Mouse (Mus musculus): ENCODE measurements around the gene Abca12. TPM values are rescaled to one million over a fixed set of nuclear protein-coding genes. Genes with fewer than 3 reads are reported as not detected.

Gene Abca12
- polyA plus RNA-seq, 1 experiment from 2014 or later = not detected

GRCm38 (mm10) chr1:71272077-71272476 lies 142.6 kb downstream of the Abca12 start:
- Histone ChIP-seq H3K27me3 (replicated peaks; ENCODE audit: control insufficient read depth, insufficient read depth, low read length) (no peaks in the 10 kb centered on the region), H3K27ac (ENCODE audit: low read depth, low read length) (no peak overlapping the region), H3K4me1 (replicated peaks; ENCODE audit: control insufficient read depth, insufficient read depth, low read length) (no peaks in the 10 kb centered on the region), H3K36me3 (ENCODE audit: control insufficient read depth, insufficient read depth, low read length) (no peaks in the 10 kb centered on the region), H3K4me2 (no peak overlapping the region), H3K9me3 (ENCODE audit: control insufficient read depth, low read length) (no peaks in the 10 kb centered on the region), H3K9ac (ENCODE audit: low read depth, low read length) (no peak overlapping the region), H3K4me3 (ENCODE audit: low read depth, low read length) (no peak overlapping the region)
- DNase-seq (ENCODE audit: low spot score) = no peak
- WGBS = 69% methylated on average over 8 of the region's 8 CpGs
- ATAC-seq (replicated peaks; ENCODE audit: low FRiP score) = no peak

DNA sequence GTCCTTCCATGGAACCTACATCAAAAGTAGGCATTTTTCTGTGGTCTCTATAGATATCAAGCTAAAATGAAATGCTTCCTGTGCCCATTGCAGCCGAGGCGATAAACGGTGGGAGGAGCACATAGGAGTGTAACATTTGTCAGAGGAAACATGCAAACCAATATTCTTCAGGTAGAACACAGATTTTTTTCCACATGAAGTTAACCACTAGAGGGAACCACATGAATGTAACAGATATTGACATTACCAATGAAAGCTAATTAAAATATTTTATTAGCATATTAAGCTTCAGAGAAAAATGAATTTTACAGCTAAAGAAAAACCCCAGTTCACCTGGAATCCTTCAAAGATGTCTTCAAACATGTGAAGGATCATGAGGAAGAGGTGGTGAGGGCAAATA lies 144.6 kb downstream of the Abca12 start:
- Histone ChIP-seq H3K27me3 (replicated peaks; ENCODE audit: control insufficient read depth, insufficient read depth, low read length) (no peaks in the 10 kb centered on the region), H3K4me3 (ENCODE audit: low read depth, low read length) (no peak overlapping the region), H3K4me1 (replicated peaks; ENCODE audit: control insufficient read depth, insufficient read depth, low read length) (no peaks in the 10 kb centered on the region), H3K9ac (ENCODE audit: low read depth, low read length) (no peak overlapping the region), H3K27ac (ENCODE audit: low read depth, low read length) (no peak overlapping the region), H3K36me3 (ENCODE audit: control insufficient read depth, insufficient read depth, low read length) (no peaks in the 10 kb centered on the region), H3K9me3 (ENCODE audit: control insufficient read depth, low read length) (no peaks in the 10 kb centered on the region), H3K4me2 (no peak overlapping the region)
- 90% methylated on average over 3 of the region's 3 CpGs for WGBS
- ATAC-seq (replicated peaks; ENCODE audit: low FRiP score) (no peak), DNase-seq (ENCODE audit: low spot score) (no peak)

DNA sequence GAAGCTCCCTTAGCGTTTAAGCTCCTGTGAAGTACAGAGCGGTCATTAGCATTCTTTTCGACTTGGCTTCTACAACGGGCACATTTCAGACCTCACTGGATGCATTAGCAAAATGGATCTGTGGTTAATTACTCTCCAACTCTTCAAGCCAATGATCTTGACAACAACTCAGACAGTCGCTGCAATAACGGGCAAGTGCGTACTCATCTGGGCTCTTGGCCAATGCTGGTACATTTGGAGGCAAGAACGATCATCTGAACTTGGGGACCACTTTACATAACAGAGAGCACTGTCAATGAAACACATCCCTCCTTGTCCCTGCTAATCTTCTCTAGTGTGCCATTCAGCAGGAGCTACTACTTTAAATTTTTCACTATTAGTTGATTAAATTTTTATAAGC lies 148.1 kb downstream of the Abca12 start:
- WGBS = 91% methylated on average over 8 of the region's 8 CpGs
- no peak overlapping the region for H3K4me2 ChIP-seq
- no peaks in the 10 kb centered on the region for H3K36me3 ChIP-seq (ENCODE audit: control insufficient read depth, insufficient read depth, low read length)
- no peak overlapping the region for H3K4me3 ChIP-seq (ENCODE audit: low read depth, low read length)
- H3K4me1 ChIP-seq (replicated peaks; ENCODE audit: control insufficient read depth, insufficient read depth, low read length) = no peaks in the 10 kb centered on the region
- H3K27ac ChIP-seq (ENCODE audit: low read depth, low read length) = no peak overlapping the region
- H3K9me3 ChIP-seq (ENCODE audit: control insufficient read depth, low read length) = no peaks in the 10 kb centered on the region
- H3K27me3 ChIP-seq (replicated peaks; ENCODE audit: control insufficient read depth, insufficient read depth, low read length) = no peaks in the 10 kb centered on the region
- H3K9ac ChIP-seq (ENCODE audit: low read depth, low read length) = no peak overlapping the region
- DNase-seq (ENCODE audit: low spot score) (no peak), ATAC-seq (replicated peaks; ENCODE audit: low FRiP score) (no peak)

DNA sequence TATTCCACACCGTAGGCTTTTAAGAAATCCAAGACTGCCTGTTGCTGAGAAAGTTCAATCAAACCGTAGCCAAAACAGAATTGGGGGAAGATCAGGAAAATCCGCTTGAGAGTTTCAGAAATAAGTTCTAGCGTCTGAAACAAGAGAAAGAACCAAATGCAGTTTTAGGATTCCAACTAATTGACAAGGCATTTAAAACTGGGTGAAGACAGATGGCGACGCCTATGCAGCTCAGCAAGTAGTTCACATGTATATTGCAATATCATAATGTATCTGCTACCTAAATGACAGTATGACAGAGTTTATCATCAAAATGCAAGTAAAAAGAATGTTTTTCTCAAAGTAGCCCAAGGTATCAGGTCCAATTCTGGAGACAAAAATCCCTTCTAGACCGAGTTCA lies 151.2 kb downstream of the Abca12 start:
- 90% methylated on average over 7 of the region's 7 CpGs for WGBS
- no peak for ATAC-seq (replicated peaks; ENCODE audit: low FRiP score)
- no peak overlapping the region for H3K27ac ChIP-seq (ENCODE audit: low read depth, low read length)
- no peaks in the 10 kb centered on the region for H3K36me3 ChIP-seq (ENCODE audit: control insufficient read depth, insufficient read depth, low read length)
- no peaks in the 10 kb centered on the region for H3K4me1 ChIP-seq (replicated peaks; ENCODE audit: control insufficient read depth, insufficient read depth, low read length)
- no peak overlapping the region for H3K4me2 ChIP-seq
- no peak for DNase-seq (ENCODE audit: low spot score)
- H3K27me3 ChIP-seq (replicated peaks; ENCODE audit: control insufficient read depth, insufficient read depth, low read length) = no peaks in the 10 kb centered on the region
- H3K4me3 ChIP-seq (ENCODE audit: low read depth, low read length) = no peak overlapping the region
- H3K9me3 ChIP-seq (ENCODE audit: control insufficient read depth, low read length) = no peaks in the 10 kb centered on the region
- H3K9ac ChIP-seq (ENCODE audit: low read depth, low read length) = no peak overlapping the region

GRCm38 (mm10) chr1:71244647-71245046 lies 170.1 kb downstream of the Abca12 start:
- Histone ChIP-seq H3K4me2 (no peak overlapping the region), H3K36me3 (ENCODE audit: control insufficient read depth, insufficient read depth, low read length) (no peaks in the 10 kb centered on the region), H3K4me1 (replicated peaks; ENCODE audit: control insufficient read depth, insufficient read depth, low read length) (no peaks in the 10 kb centered on the region), H3K27ac (ENCODE audit: low read depth, low read length) (no peak overlapping the region), H3K9me3 (ENCODE audit: control insufficient read depth, low read length) (no peaks in the 10 kb centered on the region), H3K4me3 (ENCODE audit: low read depth, low read length) (no peak overlapping the region), H3K27me3 (replicated peaks; ENCODE audit: control insufficient read depth, insufficient read depth, low read length) (no peaks in the 10 kb centered on the region), H3K9ac (ENCODE audit: low read depth, low read length) (no peak overlapping the region)
- WGBS = 56% methylated on average over 3 of the region's 3 CpGs
- ATAC-seq (replicated peaks; ENCODE audit: low FRiP score) = no peak
- no peak for DNase-seq (ENCODE audit: low spot score)

GRCm38 (mm10) chr1:71241396-71241795 lies 173.3 kb downstream of the Abca12 start:
- no peak for DNase-seq (ENCODE audit: low spot score)
- Histone ChIP-seq H3K9me3 (ENCODE audit: control insufficient read depth, low read length) (no peaks in the 10 kb centered on the region), H3K4me2 (no peak overlapping the region), H3K4me1 (replicated peaks; ENCODE audit: control insufficient read depth, insufficient read depth, low read length) (no peaks in the 10 kb centered on the region), H3K27me3 (replicated peaks; ENCODE audit: control insufficient read depth, insufficient read depth, low read length) (no peaks in the 10 kb centered on the region), H3K9ac (ENCODE audit: low read depth, low read length) (no peak overlapping the region), H3K4me3 (ENCODE audit: low read depth, low read length) (no peak overlapping the region), H3K36me3 (ENCODE audit: control insufficient read depth, insufficient read depth, low read length) (no peaks in the 10 kb centered on the region), H3K27ac (ENCODE audit: low read depth, low read length) (no peak overlapping the region)
- WGBS = 72% methylated on average over 1 of the region's 1 CpGs
- ATAC-seq (replicated peaks; ENCODE audit: low FRiP score) = no peak

DNA sequence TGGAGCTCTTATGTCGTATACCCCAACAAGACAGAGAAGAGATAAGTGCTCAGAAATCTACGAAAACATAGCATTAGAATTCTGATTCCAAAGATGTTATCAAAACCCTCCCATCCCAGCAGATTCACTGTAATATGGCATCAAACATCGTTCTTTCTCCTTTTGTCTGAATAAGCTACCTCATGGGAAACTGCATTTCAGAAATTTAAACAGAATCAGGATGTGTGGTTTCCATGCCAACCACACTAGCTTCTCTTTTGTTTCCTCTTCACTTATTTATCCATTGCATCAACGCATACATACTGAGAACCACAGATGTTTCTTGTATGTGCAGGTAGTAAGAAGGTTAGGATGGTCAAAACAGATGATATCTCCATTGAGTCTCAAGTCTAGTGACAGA lies 175.1 kb downstream of the Abca12 start:
- ATAC-seq (replicated peaks; ENCODE audit: low FRiP score) (no peak), DNase-seq (ENCODE audit: low spot score) (no peak)
- H3K9ac ChIP-seq (ENCODE audit: low read depth, low read length) = no peak overlapping the region
- no peaks in the 10 kb centered on the region for H3K4me1 ChIP-seq (replicated peaks; ENCODE audit: control insufficient read depth, insufficient read depth, low read length)
- no peak overlapping the region for H3K4me3 ChIP-seq (ENCODE audit: low read depth, low read length)
- no peak overlapping the region for H3K27ac ChIP-seq (ENCODE audit: low read depth, low read length)
- H3K36me3 ChIP-seq (ENCODE audit: control insufficient read depth, insufficient read depth, low read length) = no peaks in the 10 kb centered on the region
- no peaks in the 10 kb centered on the region for H3K27me3 ChIP-seq (replicated peaks; ENCODE audit: control insufficient read depth, insufficient read depth, low read length)
- WGBS = 75% methylated on average over 4 of the region's 4 CpGs
- H3K4me2 ChIP-seq = no peak overlapping the region
- H3K9me3 ChIP-seq (ENCODE audit: control insufficient read depth, low read length) = no peaks in the 10 kb centered on the region

GRCm38 (mm10) chr1:71235335-71235734 lies 179.4 kb downstream of the Abca12 start:
- no peak overlapping the region for H3K27ac ChIP-seq (ENCODE audit: low read depth, low read length)
- H3K9me3 ChIP-seq (ENCODE audit: control insufficient read depth, low read length) = no peaks in the 10 kb centered on the region
- no peak overlapping the region for H3K9ac ChIP-seq (ENCODE audit: low read depth, low read length)
- H3K4me2 ChIP-seq = no peak overlapping the region
- no peaks in the 10 kb centered on the region for H3K4me1 ChIP-seq (replicated peaks; ENCODE audit: control insufficient read depth, insufficient read depth, low read length)
- H3K4me3 ChIP-seq (ENCODE audit: low read depth, low read length) = no peak overlapping the region
- DNase-seq (ENCODE audit: low spot score) = no peak
- no peak for ATAC-seq (replicated peaks; ENCODE audit: low FRiP score)
- H3K36me3 ChIP-seq (ENCODE audit: control insufficient read depth, insufficient read depth, low read length) = no peaks in the 10 kb centered on the region
- H3K27me3 ChIP-seq (replicated peaks; ENCODE audit: control insufficient read depth, insufficient read depth, low read length) = no peaks in the 10 kb centered on the region
- 77% methylated on average over 3 of the region's 3 CpGs for WGBS

DNA sequence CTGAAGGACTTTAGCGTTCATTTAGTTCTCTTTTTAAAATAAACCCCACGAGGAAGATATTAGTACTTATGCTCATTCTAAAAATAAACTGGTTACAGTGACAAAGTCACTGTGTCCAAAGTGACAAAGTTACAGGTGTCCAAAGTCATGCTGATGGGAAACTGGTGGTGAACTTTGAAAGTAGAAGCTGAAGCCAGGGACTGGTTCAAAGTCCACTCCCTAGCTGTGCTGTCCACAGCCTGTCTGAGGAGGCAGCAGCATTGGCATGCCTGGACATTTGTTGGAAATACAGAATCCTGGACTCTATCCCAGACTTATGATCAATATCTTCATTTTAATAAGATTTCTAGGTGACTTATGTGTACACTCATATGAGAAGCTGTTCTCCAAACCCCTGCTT lies 183.5 kb downstream of the Abca12 start:
- DNase-seq (ENCODE audit: low spot score) (no peak), ATAC-seq (replicated peaks; ENCODE audit: low FRiP score) (no peak)
- Histone ChIP-seq H3K4me1 (replicated peaks; ENCODE audit: control insufficient read depth, insufficient read depth, low read length) (no peaks in the 10 kb centered on the region), H3K9ac (ENCODE audit: low read depth, low read length) (no peak overlapping the region), H3K27ac (ENCODE audit: low read depth, low read length) (no peak overlapping the region), H3K36me3 (ENCODE audit: control insufficient read depth, insufficient read depth, low read length) (no peaks in the 10 kb centered on the region), H3K4me3 (ENCODE audit: low read depth, low read length) (no peak overlapping the region), H3K27me3 (replicated peaks; ENCODE audit: control insufficient read depth, insufficient read depth, low read length) (no peaks in the 10 kb centered on the region), H3K9me3 (ENCODE audit: control insufficient read depth, low read length) (no peaks in the 10 kb centered on the region), H3K4me2 (no peak overlapping the region)
- WGBS = 60% methylated on average over 2 of the region's 2 CpGs
